8 mouse cellular contexts compared by ENCODE assay signal in the genomic region with DNA sequence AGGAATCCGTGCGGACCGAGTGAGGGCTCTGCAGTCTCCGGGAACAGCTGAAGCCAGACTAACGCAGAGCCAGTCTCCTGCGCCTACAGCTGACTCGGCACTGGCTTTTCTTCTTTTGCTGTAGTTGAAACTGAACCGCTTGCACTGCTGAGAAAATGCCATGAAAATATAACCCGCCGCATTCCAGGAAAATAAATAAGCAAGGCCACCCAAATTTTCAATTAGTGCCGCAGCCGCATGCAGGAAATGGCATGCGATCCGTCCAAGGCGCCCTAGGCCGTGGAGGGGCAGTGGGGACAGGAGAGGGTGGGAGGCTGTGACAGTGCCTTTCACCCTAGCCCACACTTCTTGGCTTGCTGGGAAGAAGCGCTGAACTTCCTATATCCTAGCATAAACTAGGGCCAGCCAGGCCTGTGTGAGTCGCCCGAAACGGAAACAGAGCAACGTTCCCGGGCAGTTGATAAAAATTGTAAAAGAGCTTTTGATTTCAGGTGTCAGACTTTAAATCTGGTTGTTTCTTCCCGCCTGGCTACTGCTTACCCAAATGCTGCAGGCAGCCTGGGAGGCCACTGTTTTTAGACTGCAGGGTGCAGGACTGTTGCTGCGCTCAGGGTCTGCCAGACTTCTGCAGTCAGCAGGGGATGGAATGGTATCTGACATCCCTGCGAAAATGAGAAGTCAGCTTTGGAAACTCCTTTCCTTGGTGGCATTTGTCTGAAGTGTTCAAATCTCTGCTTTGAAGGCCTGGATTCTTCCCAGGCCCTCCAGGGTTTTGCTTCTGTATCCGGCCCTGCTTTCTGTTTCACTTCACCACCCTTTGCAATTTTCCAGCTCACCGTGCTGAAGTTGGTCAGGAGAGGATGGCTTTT. TPM values are rescaled to one million over a fixed set of nuclear protein-coding genes. Genes with fewer than 3 reads are reported as not detected.
DNase-seq lines count a peak whose midpoint lies in the region; ATAC-seq lines count a peak whose summit lies in the region.

No protein-coding gene starts in this region.

- peak overlapping the region; percentile 21 for H3K4me3 ChIP-seq in limb, embryonic 11.5 days (ENCODE audit: low read depth, low read length)
- H3K4me3 ChIP-seq in stomach, embryonic 16.5 days (replicated peaks; ENCODE audit: low read length) = peak overlapping the region; percentile 45

- H3K4me2 ChIP-seq in limb, embryonic 11.5 days (ENCODE audit: low read depth, severe bottlenecking) = peak overlapping the region; percentile 63
- H3K4me2 ChIP-seq in stomach, embryonic 16.5 days (ENCODE audit: low read depth, low read length) = peak overlapping the region; percentile 79

- no peak for ATAC-seq in limb, embryonic 11.5 days (ENCODE audit: insufficient number of reproducible peaks, low FRiP score, low TSS enrichment, low read depth)
- peak; percentile 48 for ATAC-seq in megakaryocyte-erythroid progenitor cell, adult 5-6 weeks (replicated peaks; ENCODE audit: low FRiP score, low TSS enrichment, poor library complexity, severe bottlenecking)
- peak; percentile 74 for ATAC-seq in stomach, embryonic 16.5 days (ENCODE audit: insufficient read depth, low FRiP score)

- no peaks in the 10 kb centered on the region for H3K36me3 ChIP-seq in limb, embryonic 11.5 days (ENCODE audit: control insufficient read depth, insufficient read depth, low read length)
- no peaks in the 10 kb centered on the region for H3K36me3 ChIP-seq in stomach, embryonic 16.5 days (ENCODE audit: control insufficient read depth, insufficient read depth, low read length)

- intact Hi-C loops in gastrocnemius, postnatal 36 days (cut with DNase I) = no loop called here

- no peak overlapping the region for H3K9ac ChIP-seq in limb, embryonic 11.5 days (ENCODE audit: low read length)
- H3K9ac ChIP-seq in stomach, embryonic 16.5 days (ENCODE audit: low read length) = peak overlapping the region; percentile 71

- H3K4me1 ChIP-seq in limb, embryonic 11.5 days (ENCODE audit: control insufficient read depth, insufficient read depth, low read length) = no peaks in the 10 kb centered on the region
- peaks cover 10% of the 10 kb centered on the region; the same call in 1 of the 2 replicates for H3K4me1 ChIP-seq in stomach, embryonic 16.5 days (ENCODE audit: control insufficient read depth, insufficient read depth, low read length)

- H3K27me3 ChIP-seq in limb, embryonic 11.5 days (ENCODE audit: control insufficient read depth, insufficient read depth, low read length) = no peaks in the 10 kb centered on the region; the same call in 1 of the 2 replicates
- no peaks in the 10 kb centered on the region for H3K27me3 ChIP-seq in stomach, embryonic 16.5 days (ENCODE audit: control insufficient read depth, insufficient read depth, low read length)

- H3K27ac ChIP-seq in limb, embryonic 11.5 days (replicated peaks; ENCODE audit: low read depth, low read length) = no peak overlapping the region
- H3K27ac ChIP-seq in stomach, embryonic 16.5 days (ENCODE audit: low read length) = peak overlapping the region; percentile 83

- peak; percentile 23 for DNase-seq in layer of hippocampus, adult 11-12 months (ENCODE audit: low spot score)
- no peak for DNase-seq in layer of hippocampus, adult 9-11 months
- peak; percentile 73 to 78 for DNase-seq in cerebellum, postnatal 25 days
- DNase-seq in gastrocnemius, postnatal 36 days = peak; percentile 46 to 55
- peak; percentile 56 for DNase-seq in induced T-regulatory cell, adult 2 months (ENCODE audit: low read depth)
- peak; percentile 67 for DNase-seq in limb, embryonic 11.5 days (ENCODE audit: low spot score)

- no peaks in the 10 kb centered on the region for H3K9me3 ChIP-seq in limb, embryonic 11.5 days (ENCODE audit: control insufficient read depth, low read length)
- no peaks in the 10 kb centered on the region for H3K9me3 ChIP-seq in stomach, embryonic 16.5 days (replicated peaks; ENCODE audit: control insufficient read depth, low read length)

- WGBS in limb, embryonic 11.5 days = 12% methylated on average over 27 of the region's 27 CpGs
- WGBS in stomach, embryonic 16.5 days = 14% methylated on average over 27 of the region's 27 CpGs

RNA-seq across cellular contexts. Expression of a gene that starts 11.8 kb away (rescaled TPM):
- total RNA-seq in gastrocnemius, postnatal 36 days (2021) = not detected
- polyA plus RNA-seq in limb, embryonic 11.5 days (2014; fragmentation: Nextera tagmentation; extraction: Ambion mirVana) = not detected in 2 replicates
- not detected in 2 replicates for total RNA-seq in megakaryocyte-erythroid progenitor cell, adult 5-6 weeks (2014; fragmentation: Nextera tagmentation)
- 0.30 TPM in 1 of 2 replicates, not detected in the other for total RNA-seq in megakaryocyte-erythroid progenitor cell, adult 5-6 weeks (2017)
- polyA plus RNA-seq in stomach, embryonic 16.5 days (2015; fragmentation: Nextera tagmentation; extraction: Ambion mirVana) = 0.08 TPM in 1 of 2 replicates, not detected in the other

RNA-seq across cellular contexts. Expression of a gene that starts 11.9 kb away (rescaled TPM):
- 10 to 100 TPM; 11.7 to 12.9 TPM for total RNA-seq in gastrocnemius, postnatal 36 days (2021)
- polyA plus RNA-seq in limb, embryonic 11.5 days (2014; fragmentation: Nextera tagmentation; extraction: Ambion mirVana) = 30.9 and 32.7 TPM in 2 replicates
- total RNA-seq in megakaryocyte-erythroid progenitor cell, adult 5-6 weeks (2014; fragmentation: Nextera tagmentation) = 28.3 and 40.8 TPM in 2 replicates
- 24.5 and 49.4 TPM in 2 replicates for total RNA-seq in megakaryocyte-erythroid progenitor cell, adult 5-6 weeks (2017)
- 28.8 and 29.1 TPM in 2 replicates for polyA plus RNA-seq in stomach, embryonic 16.5 days (2015; fragmentation: Nextera tagmentation; extraction: Ambion mirVana)

RNA-seq across cellular contexts. Expression of a gene that starts 38.3 kb away (rescaled TPM):
- total RNA-seq in gastrocnemius, postnatal 36 days (2021) = under 1 TPM in 1 of 2 experiments, not detected in 1; 0.36 TPM
- not detected in 2 replicates for polyA plus RNA-seq in limb, embryonic 11.5 days (2014; fragmentation: Nextera tagmentation; extraction: Ambion mirVana)
- 1.1 and 2.0 TPM in 2 replicates for total RNA-seq in megakaryocyte-erythroid progenitor cell, adult 5-6 weeks (2014; fragmentation: Nextera tagmentation)
- 1.4 TPM in 1 of 2 replicates, not detected in the other for total RNA-seq in megakaryocyte-erythroid progenitor cell, adult 5-6 weeks (2017)
- polyA plus RNA-seq in stomach, embryonic 16.5 days (2015; fragmentation: Nextera tagmentation; extraction: Ambion mirVana) = not detected in 2 replicates
